8 mouse cellular contexts compared by ENCODE assay signal in the genomic region with DNA sequence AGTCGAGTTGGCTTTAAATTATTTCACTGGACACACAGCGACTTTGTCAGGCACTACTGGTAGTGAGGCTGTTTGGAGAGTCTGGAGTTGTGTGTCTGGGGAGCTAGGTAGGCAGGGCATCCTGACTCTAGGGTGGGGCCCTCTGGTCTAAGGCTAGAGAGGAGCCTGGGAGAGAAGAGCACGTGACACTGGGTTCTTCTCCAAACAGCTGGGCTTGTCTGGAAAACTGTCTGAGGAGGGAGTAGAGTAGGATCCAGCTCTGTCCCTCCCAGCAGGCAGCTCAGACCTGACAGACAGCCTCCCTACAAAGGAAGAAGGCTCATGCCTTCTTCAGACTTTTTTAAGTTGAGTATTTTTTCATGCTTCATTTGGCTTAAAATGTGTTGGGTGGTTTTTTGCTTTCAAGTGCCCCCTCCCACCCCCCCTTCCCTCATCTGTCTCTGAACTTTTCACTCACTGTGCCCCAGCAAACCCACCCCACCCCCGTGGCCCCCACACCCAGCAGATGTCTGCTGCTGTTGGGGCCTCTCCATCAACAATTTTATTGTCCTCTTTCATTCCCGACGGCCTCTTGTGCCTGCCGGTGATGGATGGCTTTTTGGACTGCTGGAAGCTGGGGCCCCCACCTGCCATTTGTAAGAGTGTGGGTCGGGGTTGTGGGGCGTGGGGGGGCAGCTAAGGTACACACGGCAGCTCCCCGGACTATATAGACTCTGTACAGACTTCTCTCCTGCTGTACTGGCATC. TPM values are rescaled to one million over a fixed set of nuclear protein-coding genes. Genes with fewer than 3 reads are reported as not detected.
DNase-seq lines count a peak whose midpoint lies in the region; ATAC-seq lines count a peak whose summit lies in the region.

No protein-coding gene starts in this region.

- WGBS in kidney, embryonic 16.5 days: 6% methylated on average over 11 of the region's 11 CpGs
- WGBS in heart, embryonic 10.5 days: 2% methylated on average over 11 of the region's 11 CpGs
- 3% methylated on average over 11 of the region's 11 CpGs for WGBS in lung, embryonic 16.5 days

- H3K4me3 ChIP-seq in kidney, embryonic 16.5 days (ENCODE audit: low read length): no peak overlapping the region
- peak overlapping the region; percentile 40 for H3K4me3 ChIP-seq in heart, embryonic 10.5 days
- H3K4me3 ChIP-seq in lung, embryonic 16.5 days (ENCODE audit: low read length): no peak overlapping the region

- H3K27me3 ChIP-seq in kidney, embryonic 16.5 days (ENCODE audit: insufficient read depth, low read length): 0 out of 2 replicates have a peak, but pooled peaks cover 2% of the 10 kb centered on the region
- H3K27me3 ChIP-seq in heart, embryonic 10.5 days (ENCODE audit: insufficient read depth, poor library complexity, severe bottlenecking): peaks cover 11% of the 10 kb centered on the region
- H3K27me3 ChIP-seq in lung, embryonic 16.5 days (ENCODE audit: control insufficient read depth, insufficient read depth, low read depth, low read length): no peaks in the 10 kb centered on the region; the same call in 1 of the 2 replicates

- H3K27ac ChIP-seq in kidney, embryonic 16.5 days (ENCODE audit: low read length): peak overlapping the region; percentile 82
- H3K27ac ChIP-seq in heart, embryonic 10.5 days: peak overlapping the region; percentile 65
- peak overlapping the region; percentile 57 for H3K27ac ChIP-seq in lung, embryonic 16.5 days (ENCODE audit: low read length)

- peak; percentile 64 for ATAC-seq in kidney, embryonic 16.5 days (ENCODE audit: low FRiP score, low TSS enrichment)
- ATAC-seq in lung, embryonic 16.5 days (ENCODE audit: low read depth): peak; percentile 54
- ATAC-seq in erythroblast, adult 5-6 weeks (replicated peaks; ENCODE audit: low FRiP score, poor library complexity, severe bottlenecking): no peak

- no peaks in the 10 kb centered on the region for H3K36me3 ChIP-seq in kidney, embryonic 16.5 days (ENCODE audit: insufficient read depth, low read length)
- no peaks in the 10 kb centered on the region for H3K36me3 ChIP-seq in heart, embryonic 10.5 days
- no peaks in the 10 kb centered on the region for H3K36me3 ChIP-seq in lung, embryonic 16.5 days (ENCODE audit: control insufficient read depth, insufficient read depth, low read length)

- peaks cover 83% of the 10 kb centered on the region for H3K4me1 ChIP-seq in kidney, embryonic 16.5 days (ENCODE audit: insufficient read depth, low read length)
- peaks cover 77% of the 10 kb centered on the region for H3K4me1 ChIP-seq in heart, embryonic 10.5 days
- peaks cover 36% of the 10 kb centered on the region for H3K4me1 ChIP-seq in lung, embryonic 16.5 days (replicated peaks; ENCODE audit: control insufficient read depth, insufficient read depth, low read length)

- no peak overlapping the region for H3K9ac ChIP-seq in kidney, embryonic 16.5 days (replicated peaks; ENCODE audit: low read length)
- no peak overlapping the region for H3K9ac ChIP-seq in lung, embryonic 16.5 days (ENCODE audit: low read length)

- H3K4me2 ChIP-seq in kidney, embryonic 16.5 days (replicated peaks; ENCODE audit: low read depth, low read length): peak overlapping the region; percentile 11
- H3K4me2 ChIP-seq in lung, embryonic 16.5 days (ENCODE audit: low read depth, low read length): peak overlapping the region; percentile 5

- no peaks in the 10 kb centered on the region for H3K9me3 ChIP-seq in kidney, embryonic 16.5 days (ENCODE audit: low read length)
- H3K9me3 ChIP-seq in heart, embryonic 10.5 days: no peaks in the 10 kb centered on the region
- no peaks in the 10 kb centered on the region for H3K9me3 ChIP-seq in lung, embryonic 16.5 days (ENCODE audit: control insufficient read depth, low read length)

- DNase-seq in kidney, adult 11 months: no peak
- DNase-seq in MN1 (ENCODE audit: low spot score): peak; percentile 23
- no peak for DNase-seq in heart, embryonic 10.5 days (ENCODE audit: low spot score)
- no peak for DNase-seq in spleen, postnatal 4 days (ENCODE audit: low spot score in 2 of 2)
- no peak for DNase-seq in adrenal gland, adult (ENCODE audit: inconsistent age in 2 of 2, low spot score in 1 of 2)

RNA-seq across cellular contexts. Expression of gene Il17rd, which starts 5.7 kb away (rescaled TPM):
- polyA plus RNA-seq in kidney, embryonic 16.5 days (2015; fragmentation: Nextera tagmentation; extraction: Ambion mirVana): 5.4 and 6.3 TPM in 2 replicates
- polyA plus RNA-seq in heart, embryonic 10.5 days (2016; fragmentation: Nextera tagmentation; extraction: Ambion mirVana): 2.6 and 3.0 TPM in 2 replicates
- polyA plus RNA-seq in lung, embryonic 16.5 days (2015; fragmentation: Nextera tagmentation; extraction: Ambion mirVana): 1.9 and 2.0 TPM in 2 replicates
- not detected in 2 replicates for total RNA-seq in erythroblast, adult 5-6 weeks (2015; ENCODE audit: low replicate concordance)
- total RNA-seq in erythroblast, adult 5-6 weeks (2017; ENCODE audit: low replicate concordance): not detected in 2 replicates

RNA-seq across cellular contexts. Expression of gene Hesx1, which starts 50.2 kb away (rescaled TPM):
- polyA plus RNA-seq in kidney, embryonic 16.5 days (2015; fragmentation: Nextera tagmentation; extraction: Ambion mirVana): 0.65 and 0.90 TPM in 2 replicates
- polyA plus RNA-seq in heart, embryonic 10.5 days (2016; fragmentation: Nextera tagmentation; extraction: Ambion mirVana): 1.5 and 1.9 TPM in 2 replicates
- polyA plus RNA-seq in lung, embryonic 16.5 days (2015; fragmentation: Nextera tagmentation; extraction: Ambion mirVana): not detected in 2 replicates
- not detected in 2 replicates for total RNA-seq in erythroblast, adult 5-6 weeks (2015; ENCODE audit: low replicate concordance)
- total RNA-seq in erythroblast, adult 5-6 weeks (2017; ENCODE audit: low replicate concordance): not detected in 2 replicates
